Mouse (Mus musculus): ENCODE results near the gene Hcst. TPM values are rescaled to one million over a fixed set of nuclear protein-coding genes. Genes with fewer than 3 reads are reported as not detected.
A peak's percentile ranks its signal among the peaks of the same experiment; 100 is the strongest.

Hcst gene
- 1 to 10 TPM; 1.5 to 1.9 TPM for total RNA-seq (2021)
- long read RNA-seq, experiment 1, result 0 reads
- long read RNA-seq, experiment 2, partial matches to known transcripts, result 0 of 1 reads
- long read RNA-seq, experiment 2, other reads (novel, unspliced or antisense), result 1 of 1 reads

- DNase-seq (ENCODE audit: low spot score in 2 of 2), result no peak
Measured at GRCm38 (mm10) chr7:30419561-30420499, at the start of gene Hcst. Gene Hcst, minus strand, starts transcription at chr7:30419854.

GRCm38 (mm10) chr7:30464816-30465300 lies 45.2 kb upstream of the Hcst start:
- DNase-seq (ENCODE audit: low spot score in 2 of 2), result no peak

GRCm38 (mm10) chr7:30463996-30464395 lies 44.3 kb upstream of the Hcst start:
- DNase-seq (ENCODE audit: low spot score in 2 of 2), result no peak

GRCm38 (mm10) chr7:30463568-30463967 lies 43.9 kb upstream of the Hcst start:
- DNase-seq (ENCODE audit: low spot score in 2 of 2), result no peak

GRCm38 (mm10) chr7:30459484-30459883 lies 39.8 kb upstream of the Hcst start:
- DNase-seq (ENCODE audit: low spot score in 2 of 2), result no peak

DNA sequence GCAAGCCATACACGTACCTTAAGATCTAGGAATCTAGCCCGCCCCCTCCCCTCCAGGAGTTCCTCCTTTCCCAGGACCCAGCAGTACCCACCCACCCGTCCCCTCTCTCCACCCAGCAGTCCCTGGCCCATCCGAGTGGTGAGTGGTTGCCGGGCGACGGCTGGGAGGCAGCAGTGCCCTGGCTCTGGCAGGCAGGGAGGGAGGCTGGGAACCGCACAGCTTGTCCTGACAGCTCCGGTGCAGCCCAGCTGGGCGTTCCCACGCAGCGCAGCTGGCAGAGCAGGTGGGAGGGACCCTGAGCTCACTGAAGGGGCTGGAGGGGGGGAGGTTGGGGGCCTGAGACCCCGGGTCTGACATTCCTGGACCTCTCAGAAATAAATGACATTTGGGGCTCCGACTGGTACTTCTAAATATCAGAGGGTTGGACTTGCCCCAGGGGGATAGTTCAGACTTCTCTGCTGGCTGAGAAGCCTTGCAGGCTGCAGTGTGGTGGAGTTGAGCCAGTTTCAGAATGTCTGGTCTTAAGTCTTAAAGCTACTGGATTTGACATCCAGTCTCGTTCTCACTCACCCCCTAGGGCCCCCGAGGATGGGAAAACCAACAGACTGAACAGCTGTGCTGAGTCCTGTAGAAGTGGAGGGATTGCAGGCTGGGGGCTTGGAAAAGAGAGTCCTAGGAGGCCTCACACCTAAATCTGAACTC lies 38.1 kb upstream of the Hcst start, which contains the start of the genes Kirrel2 and Nphs1:
Gene Kirrel2 (minus strand): TSS at position 62 of the 702 bp plus-strand sequence.
Gene Nphs1 (plus strand): TSS at position 687 of the 702 bp plus-strand sequence.
- no peak for DNase-seq (ENCODE audit: low spot score in 2 of 2)

GRCm38 (mm10) chr7:30456911-30457628 lies 37.4 kb upstream of the Hcst start:
- DNase-seq (ENCODE audit: low spot score in 2 of 2), result no peak

DNA sequence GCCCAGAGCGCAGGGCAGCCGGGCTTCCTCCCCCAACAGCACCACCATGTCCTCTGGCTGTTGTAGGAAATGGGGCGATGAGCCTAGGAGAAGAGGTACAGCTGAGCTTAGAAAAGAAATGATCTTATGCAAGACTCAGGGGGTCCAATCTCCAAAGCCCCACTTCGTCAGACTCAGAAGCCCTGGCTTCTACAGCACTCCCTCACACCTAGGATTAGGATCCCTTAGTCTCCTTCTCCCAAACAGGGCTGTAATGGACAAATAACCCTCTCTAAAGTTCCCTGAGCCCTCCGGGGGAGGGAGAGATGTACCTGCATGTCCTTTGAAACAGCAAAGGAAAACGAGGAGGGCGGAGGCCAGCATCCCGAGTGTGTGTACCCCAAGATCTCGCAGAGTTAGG lies 36.8 kb upstream of the Hcst start:
- no peak for DNase-seq (ENCODE audit: low spot score in 2 of 2)

DNA sequence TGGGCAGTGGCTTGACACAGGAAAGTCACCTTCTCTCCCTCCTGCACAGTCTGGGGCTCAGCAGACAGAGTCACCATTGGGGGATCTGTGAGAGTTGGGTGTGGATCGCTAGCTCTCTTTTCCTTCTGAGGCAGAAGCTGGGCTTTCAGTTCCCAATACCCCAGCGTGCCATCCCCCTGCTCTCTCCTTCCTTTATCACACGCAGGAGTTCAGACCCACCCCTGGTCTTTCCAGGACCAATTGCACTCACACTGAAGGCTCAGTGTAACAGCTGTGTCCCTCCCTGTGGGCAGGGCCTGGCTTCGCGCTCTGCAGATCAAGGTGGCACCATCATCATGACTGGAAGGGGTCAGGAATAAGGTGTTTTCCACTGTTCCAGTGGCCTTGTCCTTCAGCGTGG lies 34.6 kb upstream of the Hcst start:
- DNase-seq (ENCODE audit: low spot score in 2 of 2), result no peak

DNA sequence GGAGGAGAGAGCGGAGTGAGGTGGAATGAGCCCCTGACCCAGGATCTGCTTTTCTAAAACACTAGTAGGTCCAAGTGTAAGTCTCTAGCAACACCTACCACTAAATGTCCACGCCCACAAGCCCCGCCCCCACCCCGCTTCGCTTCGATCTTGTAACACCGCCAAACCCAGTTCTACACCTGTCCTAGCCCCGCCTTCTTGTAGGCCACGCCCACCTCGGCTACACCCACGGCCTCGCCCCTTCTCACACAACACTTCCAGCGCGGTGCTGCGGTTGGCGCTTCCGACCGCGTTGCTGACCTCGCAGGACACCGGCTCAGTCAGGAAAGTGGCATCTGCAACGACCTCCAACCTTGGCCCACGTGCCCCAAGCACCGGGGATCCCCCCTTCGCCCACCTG lies 34.1 kb upstream of the Hcst start:
- no peak for DNase-seq (ENCODE audit: low spot score in 2 of 2)

GRCm38 (mm10) chr7:30453327-30453726 lies 33.7 kb upstream of the Hcst start:
- no peak for DNase-seq (ENCODE audit: low spot score in 2 of 2)

DNA sequence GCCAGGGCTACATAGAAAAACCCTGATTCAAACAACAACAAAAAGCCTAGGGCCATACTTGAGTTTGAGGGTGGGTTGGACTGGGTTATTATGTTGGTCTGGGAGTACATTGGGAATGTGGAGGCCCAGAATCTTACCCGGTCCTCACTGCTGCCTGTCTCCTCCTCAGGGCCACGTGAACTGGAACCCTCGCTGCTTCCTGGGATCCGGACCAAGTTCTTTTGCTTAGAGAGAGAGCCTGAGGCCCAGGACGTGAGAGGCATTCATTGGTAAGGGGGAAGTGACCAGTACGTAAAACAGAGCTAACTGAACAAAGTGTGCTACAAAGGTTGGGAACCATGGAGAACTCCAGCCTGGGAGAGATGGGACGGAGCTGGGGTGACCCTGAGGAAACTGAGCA lies 30.6 kb upstream of the Hcst start:
- no peak for DNase-seq (ENCODE audit: low spot score in 2 of 2)

DNA sequence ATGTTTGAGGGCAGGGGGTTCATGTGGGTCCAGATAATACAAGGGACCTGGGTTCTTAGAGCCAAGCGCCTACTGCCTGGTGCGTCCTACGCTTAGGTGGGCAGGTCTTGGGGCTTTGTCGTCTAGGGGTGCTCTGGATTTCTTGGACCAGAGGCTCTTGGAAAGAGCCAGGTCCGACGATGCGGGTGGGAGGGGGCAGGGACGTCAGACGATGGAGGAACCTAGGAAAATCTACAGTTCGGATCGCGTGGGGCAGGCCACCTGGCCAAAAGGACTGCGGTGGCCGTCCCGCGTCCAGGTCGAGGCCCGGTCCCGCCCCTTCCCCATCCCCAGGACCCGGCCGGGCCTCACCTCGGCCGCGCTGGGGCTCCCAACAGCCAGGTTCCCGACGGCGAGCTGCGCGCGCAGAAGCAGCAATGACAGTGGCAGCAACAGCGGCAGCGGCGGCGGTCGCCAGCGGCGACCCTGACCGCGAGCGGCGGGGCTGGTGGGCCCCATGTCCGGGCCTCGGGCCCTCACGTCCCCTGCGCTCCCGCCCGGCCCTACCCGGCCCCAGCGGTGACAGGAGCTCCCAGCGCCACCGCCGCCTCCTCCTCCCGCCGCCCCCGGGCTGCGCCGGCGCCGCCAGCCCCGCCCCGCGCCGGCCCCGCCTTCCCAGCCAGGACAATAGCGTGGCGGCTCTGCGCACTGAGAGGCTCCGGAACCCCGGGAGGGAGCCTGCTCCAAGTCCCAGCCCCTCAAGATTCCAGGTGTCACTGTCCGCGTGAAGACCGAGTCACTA lies 25.5 kb upstream of the Hcst start, which contains the start of gene Aplp1:
Gene Aplp1 (minus strand): TSS at position 565 of the 781 bp plus-strand sequence.
- peak; percentile 67 to 73 for DNase-seq (ENCODE audit: low spot score in 2 of 2)

DNA sequence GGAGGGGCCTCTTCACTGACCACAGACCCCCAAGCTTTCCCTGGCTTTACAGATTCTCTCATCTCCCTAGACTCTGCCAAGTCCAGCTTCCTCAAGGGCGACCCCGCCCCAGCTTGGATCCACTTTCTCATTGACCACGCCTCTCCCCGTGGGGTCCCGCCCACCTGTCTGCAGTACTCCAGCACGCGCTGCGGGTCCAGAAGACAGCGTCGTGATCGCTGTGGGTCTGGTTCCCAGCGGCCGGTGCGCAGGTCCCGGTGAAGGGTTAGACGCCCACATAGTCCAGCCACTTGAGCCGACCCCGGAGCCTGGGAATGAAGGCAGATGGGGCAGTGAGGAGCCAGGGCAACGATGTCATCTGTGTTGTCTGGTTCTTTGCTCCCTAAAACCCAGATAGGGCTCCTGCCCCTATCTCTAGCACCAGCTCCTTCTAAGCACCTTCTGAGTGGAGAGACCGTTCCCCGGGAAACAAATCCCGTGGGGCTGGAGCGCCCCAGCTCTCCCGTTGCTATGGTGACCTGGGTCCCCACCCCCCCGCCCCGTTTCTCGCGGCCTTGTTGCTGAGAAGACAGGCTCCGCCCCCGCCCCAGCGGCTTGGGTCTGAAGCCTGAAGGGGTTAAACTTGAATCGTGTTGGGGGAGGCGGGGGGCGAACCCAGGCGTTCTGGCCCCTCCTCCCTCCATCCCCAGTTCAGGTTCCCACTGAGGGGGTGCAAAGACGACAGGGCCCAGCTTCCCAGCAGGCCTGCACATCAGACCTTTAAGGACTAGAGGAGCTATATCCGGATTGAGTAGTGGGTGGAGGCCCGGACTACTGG lies 24.7 kb upstream of the Hcst start:
- DNase-seq (ENCODE audit: low spot score in 2 of 2), result peak in 1 of 2 experiments; percentile 24

DNA sequence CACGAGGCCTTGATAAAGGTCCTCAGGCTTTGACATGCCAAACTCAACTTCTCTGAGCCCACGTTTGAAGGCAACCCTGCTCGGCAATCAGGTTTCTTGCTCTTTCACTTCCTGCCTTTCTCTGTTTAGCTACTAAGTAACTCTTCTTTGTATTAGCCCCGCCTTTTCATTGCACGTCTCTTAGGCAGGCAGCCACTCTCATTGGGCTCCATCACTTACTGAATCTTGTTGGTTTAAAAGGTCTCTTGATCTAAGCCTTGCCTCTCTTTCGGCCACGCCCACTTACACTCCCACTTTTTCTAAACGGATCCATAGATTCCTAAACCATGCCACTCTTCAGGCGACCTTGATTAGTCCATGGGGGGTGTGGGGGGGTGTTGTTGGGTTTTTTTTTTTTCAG lies 24.0 kb upstream of the Hcst start:
- DNase-seq (ENCODE audit: low spot score in 2 of 2), result no peak

GRCm38 (mm10) chr7:30440697-30441096 lies 21.0 kb upstream of the Hcst start:
- peak; percentile 50 to 57 for DNase-seq (ENCODE audit: low spot score in 2 of 2)

DNA sequence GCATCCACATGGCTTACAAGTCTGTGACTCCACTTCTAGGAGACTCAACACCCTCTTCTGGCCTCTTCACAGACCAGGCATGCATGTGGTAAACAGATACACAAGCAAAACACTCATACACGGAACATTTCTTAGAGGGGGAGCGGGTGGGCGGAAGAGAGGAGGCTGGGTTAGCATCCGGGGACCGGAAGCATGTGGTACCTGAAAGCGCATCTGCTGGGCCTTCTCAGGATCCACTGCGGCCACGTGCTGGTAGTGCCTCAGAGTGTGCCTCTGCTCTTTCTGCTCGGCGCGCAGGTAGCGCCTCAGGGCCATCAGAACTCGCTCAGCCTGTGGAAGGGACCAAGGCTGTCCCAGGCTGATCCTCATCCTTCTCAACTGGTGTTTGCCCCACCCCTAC lies 20.1 kb upstream of the Hcst start:
- DNase-seq (ENCODE audit: low spot score in 2 of 2), result no peak

DNA sequence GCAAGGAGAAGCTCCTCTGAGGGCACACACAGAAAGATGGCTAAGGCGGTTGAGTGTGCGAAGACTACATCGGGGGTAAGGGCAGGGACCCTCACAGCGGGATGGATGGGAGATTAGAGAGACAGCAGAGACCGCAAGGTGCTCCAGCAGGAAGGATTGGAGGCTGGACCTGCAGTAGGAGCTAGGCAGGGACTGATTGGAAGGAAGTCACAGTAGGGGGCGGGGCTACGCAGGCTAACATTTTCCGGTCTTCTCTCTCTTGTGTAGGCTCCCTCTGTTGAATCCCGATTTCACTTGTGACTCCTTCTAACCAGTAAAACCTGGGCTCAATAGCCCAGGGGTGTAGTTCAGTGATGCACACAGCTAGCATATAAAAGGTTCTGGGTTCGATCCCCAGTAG lies 17.2 kb upstream of the Hcst start:
- DNase-seq (ENCODE audit: low spot score in 2 of 2), result no peak

DNA sequence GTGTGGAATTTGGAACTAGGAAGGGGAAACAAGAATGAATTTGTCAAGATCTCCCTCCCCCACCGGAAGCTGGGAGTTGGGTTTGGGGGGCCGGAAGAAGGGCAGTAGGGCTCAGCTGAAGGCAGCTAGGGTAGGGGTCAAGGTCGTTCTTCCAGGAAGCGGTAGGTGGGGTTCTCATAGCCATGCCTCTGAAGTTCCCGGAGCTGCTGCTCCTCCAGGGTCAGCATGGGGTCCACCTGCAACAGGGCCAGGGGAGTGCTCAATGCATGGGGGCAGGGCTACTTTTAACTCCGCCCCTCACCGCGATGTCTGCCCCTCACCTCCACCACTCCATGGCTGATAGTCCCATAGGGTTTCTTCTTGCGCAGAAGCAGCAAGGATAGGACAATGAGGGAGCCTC lies 15.5 kb upstream of the Hcst start:
- DNase-seq (ENCODE audit: low spot score in 2 of 2), result no peak

Measured in adrenal gland, adult 18-20 months (tissue).